Mouse (Mus musculus) cerebellum, adult 2 months (tissue): Measurements from ENCODE around the gene Pisd.

ENCODE experiments used
- CTCF ChIP-seq: fragments of 200-500 bp; IDR thresholded peaks from 2 replicates; pipeline ENCODE4 v1.5.1; 2011; ENCODE audit warnings: low read depth, mild to moderate bottlenecking, control low read depth, low read length, moderate library complexity, borderline replicate concordance; ENCODE audit not compliant: insufficient read depth
- POLR2A ChIP-seq: fragments of 200-500 bp; IDR thresholded peaks from 2 replicates; pipeline ENCODE4 v1.6.1; 2011; ENCODE audit warnings: low read length, control low read depth, borderline replicate concordance; ENCODE audit not compliant: insufficient read depth

DNA sequence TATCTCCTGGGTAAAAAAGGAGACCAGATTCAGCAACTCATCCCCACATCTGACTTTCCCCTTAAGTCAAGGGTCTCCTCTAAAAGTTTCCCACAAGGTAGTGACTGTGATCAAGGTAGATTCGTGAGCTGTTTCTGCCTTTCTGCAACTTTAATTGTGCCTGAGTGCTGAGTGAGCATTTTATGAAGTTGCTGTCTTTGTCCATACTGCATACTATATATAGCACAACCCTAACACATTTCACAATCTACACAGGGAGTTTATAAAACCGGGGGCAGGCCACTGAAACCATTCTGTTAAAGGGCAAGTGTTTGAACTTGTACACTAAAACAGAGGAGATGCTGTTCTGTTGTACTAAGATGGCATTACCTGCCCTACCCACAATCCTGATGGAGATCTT lies 92.0 kb downstream of the Pisd start:
- TF ChIP-seq POLR2A = no peak
- TF ChIP-seq CTCF = no peak
